Mouse (Mus musculus) kidney, embryonic 15.5 days (tissue): Measurements from ENCODE around the gene Rpl36-ps4. TPM values are rescaled to one million over a fixed set of nuclear protein-coding genes. Genes with fewer than 3 reads are reported as not detected.
"Not testable (repeated sequence)": the region's sequence is repeated elsewhere in the genome, so short reads cannot be mapped to it uniquely, and the experiment has no call there.

Experiments
- ATAC-seq: fragments of 200-750 bp; cut with Nextera tagmentation; replicated peaks from 2 replicates; pipeline ENCODE4 v1.8.0; 2017; ENCODE audit warnings: moderate TSS enrichment; ENCODE audit not compliant: low FRiP score
- H3K27ac ChIP-seq: fragments of 300-500 bp; sonication (generic); 2 replicates; pipeline ENCODE4 v1.5.1; 2015; ENCODE audit warnings: mild to moderate bottlenecking, inconsistent platforms
- H3K27me3 ChIP-seq: fragments of 300-500 bp; sonication (generic); 2 replicates; pipeline ENCODE4 v1.6.1; 2015; ENCODE audit warnings: inconsistent platforms
- H3K36me3 ChIP-seq: fragments of 300-500 bp; sonication (generic); 2 replicates; pipeline ENCODE4 v1.6.1; 2015; ENCODE audit warnings: inconsistent platforms
- H3K4me1 ChIP-seq: fragments of 300-500 bp; sonication (generic); 2 replicates; pipeline ENCODE4 v1.6.1; 2015; ENCODE audit warnings: inconsistent platforms
- H3K4me2 ChIP-seq: fragments of 300-500 bp; sonication (generic); 2 replicates; pipeline ENCODE4 v1.6.1; 2015; ENCODE audit warnings: moderate library complexity, mild to moderate bottlenecking, inconsistent platforms
- H3K4me3 ChIP-seq: fragments of 300-500 bp; sonication (generic); replicated peaks from 2 replicates; pipeline ENCODE4 v1.5.1; 2015; ENCODE audit warnings: mild to moderate bottlenecking, inconsistent platforms
- H3K9ac ChIP-seq: fragments of 300-500 bp; sonication (generic); 2 replicates; pipeline ENCODE4 v1.6.1; 2015; ENCODE audit warnings: mild to moderate bottlenecking, inconsistent platforms
- H3K9me3 ChIP-seq: fragments of 300-500 bp; sonication (generic); replicated peaks from 2 replicates; pipeline ENCODE4 v1.6.1; 2016; ENCODE audit warnings: inconsistent platforms
- WGBS: fragments of 180-500 bp; shearing (Covaris S2); methylation state at CpG from one replicate; pipeline ENCODE4 v1.1.7; 2015; ENCODE audit warnings: mixed read lengths; 5-methylcytosine and 5-hydroxymethylcytosine counted together
- polyA plus RNA-seq: library from polyadenylated mRNA; unstranded; fragments of >200 nt; fragmentation: Nextera tagmentation; extraction: Ambion mirVana; gene quantifications from 2 replicates; pipeline ENCODE4 v1.2.1, GENCODE M21; 2015

Rpl36-ps4 gene
- polyA plus RNA-seq, 1 experiment from 2014 or later: not detected

DNA sequence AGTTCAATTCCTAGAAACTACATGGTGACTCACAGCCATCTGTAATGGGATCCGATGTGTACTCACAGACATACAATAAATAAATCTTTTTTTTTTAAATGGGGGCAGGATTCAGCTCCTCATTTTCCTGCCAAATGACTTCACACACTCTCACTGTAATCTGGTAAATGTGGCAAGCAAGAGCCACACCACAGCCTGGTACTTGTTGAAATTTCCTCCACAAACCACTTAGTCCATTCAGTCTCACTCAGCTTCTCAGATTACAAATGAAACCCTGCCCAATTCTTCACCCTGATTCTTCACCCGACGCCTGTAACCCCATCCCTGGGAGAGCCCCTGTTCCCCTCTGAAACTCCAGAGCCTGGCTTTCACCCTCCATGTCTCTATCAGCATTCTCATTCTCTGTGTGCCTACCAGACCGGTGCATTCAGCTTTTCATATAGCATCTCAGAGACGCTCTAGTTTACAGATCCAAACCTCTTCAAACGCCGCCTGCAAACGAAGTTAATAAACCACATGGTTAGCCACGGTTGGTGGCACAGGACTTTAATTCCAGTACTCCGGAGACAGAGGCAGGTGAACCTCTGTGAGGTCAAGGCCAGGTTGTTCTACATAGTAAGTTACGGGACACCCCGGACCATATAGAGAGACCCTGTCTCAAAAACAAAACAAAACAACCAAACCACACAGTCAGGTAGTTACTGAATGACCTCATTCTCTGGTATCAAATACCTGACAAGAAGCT lies 36.5 kb downstream of the Rpl36-ps4 start:
- 54% methylated on average over 12 of the region's 12 CpGs for WGBS
- peak; percentile 87 for ATAC-seq

GRCm38 (mm10) chr17:87958283-87958682 lies 37.5 kb downstream of the Rpl36-ps4 start:
- Histone ChIP-seq H3K9ac (no peak overlapping the region), H3K4me2 (no peak overlapping the region), H3K36me3 (no peaks in the 10 kb centered on the region), H3K4me1 (0 out of 2 replicates have a peak, but pooled peaks cover 6% of the 10 kb centered on the region), H3K4me3 (no peak overlapping the region), H3K27ac (peak overlapping the region; percentile 61), H3K27me3 (no peaks in the 10 kb centered on the region), H3K9me3 (no peaks in the 10 kb centered on the region)
- no peak for ATAC-seq
- WGBS: 67% methylated on average over 8 of the region's 8 CpGs

More for the DNA sequence above, 36.5 kb downstream of the Rpl36-ps4 start:
- no peaks in the 10 kb centered on the region for H3K9me3 ChIP-seq
- 0 out of 2 replicates have a peak overlapping the region, but pooled peaks have one; percentile 18 for H3K4me2 ChIP-seq
- H3K9ac ChIP-seq: no peak overlapping the region
- 0 out of 2 replicates have a peak, but pooled peaks cover 6% of the 10 kb centered on the region for H3K4me1 ChIP-seq
- H3K4me3 ChIP-seq: no peak overlapping the region
- H3K27ac ChIP-seq: peak overlapping the region; percentile 61
- no peaks in the 10 kb centered on the region for H3K27me3 ChIP-seq
- H3K36me3 ChIP-seq: no peaks in the 10 kb centered on the region

GRCm38 (mm10) chr17:87959406-87959805 lies 38.6 kb downstream of the Rpl36-ps4 start:
- H3K4me1 ChIP-seq, H3K36me3 ChIP-seq, H3K27me3 ChIP-seq, H3K27ac ChIP-seq, H3K4me3 ChIP-seq, H3K9ac ChIP-seq, ATAC-seq, H3K4me2 ChIP-seq, H3K9me3 ChIP-seq: not testable (repeated sequence)
- WGBS: 90% methylated on average over 11 of the region's 11 CpGs

DNA sequence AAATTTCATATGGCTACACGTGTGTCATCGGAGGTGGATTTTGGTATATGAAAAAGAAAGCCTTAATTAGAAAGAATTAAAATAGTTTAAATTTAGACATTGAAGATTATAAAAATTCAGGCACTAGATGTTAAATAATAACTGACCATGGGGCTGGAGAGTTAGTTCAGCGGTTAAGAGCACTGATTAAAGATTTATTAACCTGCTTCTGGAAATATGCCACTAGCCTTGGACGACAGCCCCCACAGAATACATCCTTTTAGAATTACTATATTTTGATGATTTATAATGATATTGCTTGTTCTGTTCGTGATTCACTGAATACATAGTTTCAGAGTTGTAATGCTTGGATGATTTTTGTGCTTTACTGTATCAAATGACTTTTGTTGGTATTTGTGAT lies 39.2 kb downstream of the Rpl36-ps4 start:
- not testable (repeated sequence) for H3K4me2 ChIP-seq, H3K4me1 ChIP-seq, H3K9ac ChIP-seq, H3K4me3 ChIP-seq, H3K27me3 ChIP-seq, H3K36me3 ChIP-seq, H3K27ac ChIP-seq, ATAC-seq, H3K9me3 ChIP-seq
- WGBS: 63% methylated on average over 5 of the region's 5 CpGs

DNA sequence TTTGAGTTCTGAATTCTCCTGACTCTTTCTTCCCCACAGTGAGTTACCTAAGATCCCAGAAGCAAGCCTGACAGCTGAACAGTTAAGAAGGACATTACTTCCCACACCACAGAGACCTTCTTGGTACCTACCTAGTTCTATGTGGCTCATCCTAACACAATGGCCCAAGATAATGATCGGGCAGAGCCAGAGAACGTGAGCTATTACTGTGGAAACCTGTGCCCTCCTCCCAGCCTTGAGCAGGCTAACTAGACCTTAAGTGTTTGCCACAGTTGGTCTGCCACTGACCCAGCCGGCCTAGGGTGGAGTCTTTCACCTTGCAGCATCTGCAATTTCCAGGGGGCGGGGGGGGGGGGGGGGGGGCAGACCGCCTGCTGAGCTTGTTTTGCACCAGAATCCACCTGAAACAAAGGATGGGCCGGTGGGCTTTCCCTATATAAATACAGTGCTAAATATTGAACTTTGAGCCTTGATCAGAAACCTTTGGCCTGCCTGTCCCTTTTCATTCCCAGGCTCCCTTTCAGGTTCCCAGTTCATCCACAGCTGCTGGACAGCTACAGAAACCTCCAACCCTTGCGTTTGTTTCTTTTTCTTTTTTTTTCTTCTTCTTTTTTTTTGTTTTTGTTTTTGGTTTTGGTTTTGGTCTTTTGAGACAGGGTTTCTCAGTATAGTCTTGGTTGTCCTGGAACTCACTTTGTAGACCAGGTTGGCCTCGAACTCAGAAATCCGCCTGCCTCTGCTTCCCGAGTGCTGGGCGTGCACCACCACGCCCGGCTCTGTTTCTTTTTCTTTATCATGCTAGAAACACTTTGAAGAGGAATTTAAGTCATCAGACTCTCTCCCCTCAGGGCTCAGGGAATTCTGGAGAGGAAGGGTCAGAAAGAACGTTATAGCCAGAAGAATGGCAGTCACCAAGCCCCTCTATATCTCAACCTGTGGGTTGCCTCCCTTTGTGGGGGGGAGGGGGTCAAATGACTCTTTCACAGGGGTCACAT lies 42.6 kb downstream of the Rpl36-ps4 start:
- ATAC-seq: no peak
- no peaks in the 10 kb centered on the region for H3K36me3 ChIP-seq
- no peaks in the 10 kb centered on the region for H3K27me3 ChIP-seq
- no peaks in the 10 kb centered on the region for H3K4me1 ChIP-seq
- no peak overlapping the region for H3K4me2 ChIP-seq
- no peaks in the 10 kb centered on the region for H3K9me3 ChIP-seq
- H3K9ac ChIP-seq: no peak overlapping the region
- H3K27ac ChIP-seq: no peak overlapping the region
- 92% methylated on average over 13 of the region's 14 CpGs for WGBS
- no peak overlapping the region for H3K4me3 ChIP-seq

- ATAC-seq: peak; percentile 60; the same call in 1 of the 2 replicates
Measured at GRCm38 (mm10) chr17:87968483-87968926, 47.7 kb downstream of the Rpl36-ps4 start.

More at GRCm38 (mm10) chr17:87968483-87968926, 47.7 kb downstream of the Rpl36-ps4 start:
- H3K9me3 ChIP-seq, H3K36me3 ChIP-seq, H3K4me3 ChIP-seq, H3K4me2 ChIP-seq, H3K27ac ChIP-seq, H3K4me1 ChIP-seq, H3K9ac ChIP-seq, H3K27me3 ChIP-seq: not testable (repeated sequence)
- WGBS: 47% methylated on average over 6 of the region's 8 CpGs

Other genes with a start within 250 kb of the Rpl36-ps4 start
- gene Msh2, start 248.6 kb upstream of the Rpl36-ps4 start, polyA plus RNA-seq: 94.8 and 95.1 TPM in 2 replicates
- 0.08 TPM in 1 of 2 replicates, not detected in the other for gene Kcnk12, start 123.0 kb upstream of the Rpl36-ps4 start, polyA plus RNA-seq
- gene Msh6, start 54.1 kb downstream of the Rpl36-ps4 start, polyA plus RNA-seq: 59.4 and 61.5 TPM in 2 replicates
- gene Fbxo11, start 144.3 kb downstream of the Rpl36-ps4 start, polyA plus RNA-seq: 15.9 and 16.4 TPM in 2 replicates